Mouse (Mus musculus): ENCODE data around the gene Gstt2. TPM values are rescaled to one million over a fixed set of nuclear protein-coding genes. Genes with fewer than 3 reads are reported as not detected.

The Gstt2 gene
- polyA plus RNA-seq (2012; rRNA removed) = 21.0 and 26.6 TPM in 2 replicates

DNA sequence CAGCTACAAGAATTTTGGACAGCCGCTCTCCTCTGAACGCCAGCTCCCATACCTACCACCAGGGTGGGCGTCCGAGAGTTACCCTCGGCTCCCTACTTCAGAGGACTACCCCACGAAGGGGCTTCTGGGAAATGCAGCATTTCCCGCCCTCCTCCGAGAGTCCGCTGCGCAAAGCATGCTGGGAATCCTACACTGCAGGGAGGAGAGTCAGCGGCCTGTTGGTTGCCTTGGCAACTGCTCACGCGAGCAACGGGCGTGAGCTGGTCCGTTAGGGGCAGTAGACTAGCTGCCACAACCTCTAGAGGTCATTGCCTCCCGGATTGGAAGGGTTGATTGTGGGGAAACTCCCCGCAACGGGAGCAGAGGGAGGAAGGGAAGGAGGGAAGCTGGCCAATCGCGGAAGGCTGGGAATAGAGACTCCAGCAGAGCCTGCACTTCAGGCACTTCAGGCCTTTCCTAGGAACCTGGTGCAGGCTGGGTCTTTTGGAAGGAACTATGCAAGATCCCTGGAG, at the start of gene Gstt2:
Gstt2 (minus strand) TSS at position 177 of the 512 bp plus-strand sequence.
- Histone ChIP-seq H3K4me3 (replicated peaks; ENCODE audit: insufficient read depth, low read depth, low read length) (peak within 1 kb of the TSS; percentile 66), H3K4me1 (ENCODE audit: control insufficient read depth, insufficient read depth, low read length) (0 out of 2 replicates have a peak, but pooled peaks cover 3% of the 10 kb centered on the region), H3K27me3 (ENCODE audit: control insufficient read depth, insufficient read depth, low read length) (no peaks in the 10 kb centered on the region), H3K27ac (ENCODE audit: insufficient read depth, low read length) (peak within 1 kb of the TSS; percentile 74)
- peak; percentile 94 for DNase-seq
- under 1% methylated on average over 21 of the region's 21 CpGs for WGBS
- TF ChIP-seq CTCF (IDR thresholded peaks at IDR 0.05; ENCODE audit: borderline replicate concordance, insufficient read depth, low read depth, low read length) (peak; percentile 15; the same call in 1 of the 2 replicates), POLR2A (IDR thresholded peaks at IDR 0.05; ENCODE audit: borderline replicate concordance, insufficient read depth, low read length) (peak; percentile 86; the same call in 1 of the 2 replicates)

GRCm38 (mm10) chr10:75884742-75885141, 47.5 kb upstream of the Gstt2 start:
- H3K4me1 ChIP-seq (ENCODE audit: control insufficient read depth, insufficient read depth, low read length) = no peaks in the 10 kb centered on the region; the same call in 1 of the 2 replicates
- H3K4me3 ChIP-seq (replicated peaks; ENCODE audit: insufficient read depth, low read depth, low read length) = no peak overlapping the region
- no peaks in the 10 kb centered on the region for H3K27me3 ChIP-seq (ENCODE audit: control insufficient read depth, insufficient read depth, low read length)
- TF ChIP-seq POLR2A (IDR thresholded peaks at IDR 0.05; ENCODE audit: borderline replicate concordance, insufficient read depth, low read length) (no peak), CTCF (IDR thresholded peaks at IDR 0.05; ENCODE audit: borderline replicate concordance, insufficient read depth, low read depth, low read length) (no peak)
- no peak overlapping the region for H3K27ac ChIP-seq (ENCODE audit: insufficient read depth, low read length)
- WGBS = 92% methylated on average over 8 of the region's 8 CpGs
- DNase-seq = no peak

- peak; percentile 78 to 82 for DNase-seq
- TF ChIP-seq POLR2A (IDR thresholded peaks at IDR 0.05; ENCODE audit: borderline replicate concordance, insufficient read depth, low read length) = no peak
- TF ChIP-seq CTCF (IDR thresholded peaks at IDR 0.05; ENCODE audit: borderline replicate concordance, insufficient read depth, low read depth, low read length) = peak; percentile 59; the same call in 1 of the 2 replicates
- H3K4me1 ChIP-seq (ENCODE audit: control insufficient read depth, insufficient read depth, low read length) = no peaks in the 10 kb centered on the region
- WGBS = 2% methylated on average over 10 of the region's 10 CpGs
- no peak overlapping the region for H3K27ac ChIP-seq (ENCODE audit: insufficient read depth, low read length)
- H3K27me3 ChIP-seq (ENCODE audit: control insufficient read depth, insufficient read depth, low read length) = no peaks in the 10 kb centered on the region
- peak overlapping the region; percentile 33 for H3K4me3 ChIP-seq (replicated peaks; ENCODE audit: insufficient read depth, low read depth, low read length)
Observed at GRCm38 (mm10) chr10:75883232-75883552, 46.0 kb upstream of the Gstt2 start.

DNA sequence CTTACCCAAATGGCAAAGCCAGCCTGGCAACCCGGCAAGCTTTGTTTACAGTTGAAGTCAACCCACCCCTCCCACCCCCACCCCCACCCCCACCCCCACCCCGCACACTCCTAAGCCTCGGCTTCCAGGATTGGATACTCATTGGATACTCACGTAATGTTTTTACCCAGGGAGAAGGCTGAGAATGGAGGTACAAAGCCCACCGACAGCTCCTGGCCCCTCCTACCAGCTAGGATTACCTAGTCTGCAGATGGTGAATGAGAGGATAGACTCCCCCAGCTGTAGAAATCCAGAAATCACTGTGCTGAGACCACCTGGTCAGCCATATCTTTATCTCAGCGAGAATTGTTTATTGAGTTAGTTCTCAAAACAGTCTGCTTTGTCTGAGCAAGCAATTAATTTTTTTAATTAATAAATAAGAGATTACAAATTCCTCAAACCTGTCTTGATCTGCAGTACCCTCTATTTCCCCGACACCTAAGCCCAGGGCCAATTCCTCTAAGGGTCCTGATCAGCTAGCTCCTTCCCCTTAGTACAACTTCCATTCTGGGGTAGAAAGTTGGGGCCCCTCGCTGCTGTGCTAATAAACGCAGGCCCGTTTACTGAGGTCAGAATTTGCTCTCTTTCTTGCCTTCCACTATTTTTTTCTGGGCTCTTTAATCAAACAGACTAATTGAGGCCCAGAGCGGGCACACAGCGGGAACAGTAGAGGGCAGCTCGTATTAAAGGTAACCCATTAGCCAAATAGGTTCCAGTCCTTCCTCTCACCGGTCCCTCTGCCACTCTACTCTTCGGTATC, 45.4 kb upstream of the Gstt2 start:
- no peak for DNase-seq
- Histone ChIP-seq H3K27ac (ENCODE audit: insufficient read depth, low read length) (no peak overlapping the region), H3K4me1 (ENCODE audit: control insufficient read depth, insufficient read depth, low read length) (no peaks in the 10 kb centered on the region), H3K27me3 (ENCODE audit: control insufficient read depth, insufficient read depth, low read length) (no peaks in the 10 kb centered on the region), H3K4me3 (replicated peaks; ENCODE audit: insufficient read depth, low read depth, low read length) (peak overlapping the region; percentile 33)
- no peak for TF ChIP-seq POLR2A (IDR thresholded peaks at IDR 0.05; ENCODE audit: borderline replicate concordance, insufficient read depth, low read length)
- TF ChIP-seq CTCF (IDR thresholded peaks at IDR 0.05; ENCODE audit: borderline replicate concordance, insufficient read depth, low read depth, low read length) = no peak
- 35% methylated on average over 15 of the region's 15 CpGs for WGBS

- no peak overlapping the region for H3K4me3 ChIP-seq (replicated peaks; ENCODE audit: insufficient read depth, low read depth, low read length)
- no peaks in the 10 kb centered on the region for H3K4me1 ChIP-seq (ENCODE audit: control insufficient read depth, insufficient read depth, low read length)
- no peak for DNase-seq
- TF ChIP-seq POLR2A (IDR thresholded peaks at IDR 0.05; ENCODE audit: borderline replicate concordance, insufficient read depth, low read length) (no peak), CTCF (IDR thresholded peaks at IDR 0.05; ENCODE audit: borderline replicate concordance, insufficient read depth, low read depth, low read length) (no peak)
- H3K27ac ChIP-seq (ENCODE audit: insufficient read depth, low read length) = no peak overlapping the region
- WGBS = 54% methylated on average over 20 of the region's 20 CpGs
- no peaks in the 10 kb centered on the region for H3K27me3 ChIP-seq (ENCODE audit: control insufficient read depth, insufficient read depth, low read length)
Observed at GRCm38 (mm10) chr10:75881578-75882432, 44.6 kb upstream of the Gstt2 start.

DNA sequence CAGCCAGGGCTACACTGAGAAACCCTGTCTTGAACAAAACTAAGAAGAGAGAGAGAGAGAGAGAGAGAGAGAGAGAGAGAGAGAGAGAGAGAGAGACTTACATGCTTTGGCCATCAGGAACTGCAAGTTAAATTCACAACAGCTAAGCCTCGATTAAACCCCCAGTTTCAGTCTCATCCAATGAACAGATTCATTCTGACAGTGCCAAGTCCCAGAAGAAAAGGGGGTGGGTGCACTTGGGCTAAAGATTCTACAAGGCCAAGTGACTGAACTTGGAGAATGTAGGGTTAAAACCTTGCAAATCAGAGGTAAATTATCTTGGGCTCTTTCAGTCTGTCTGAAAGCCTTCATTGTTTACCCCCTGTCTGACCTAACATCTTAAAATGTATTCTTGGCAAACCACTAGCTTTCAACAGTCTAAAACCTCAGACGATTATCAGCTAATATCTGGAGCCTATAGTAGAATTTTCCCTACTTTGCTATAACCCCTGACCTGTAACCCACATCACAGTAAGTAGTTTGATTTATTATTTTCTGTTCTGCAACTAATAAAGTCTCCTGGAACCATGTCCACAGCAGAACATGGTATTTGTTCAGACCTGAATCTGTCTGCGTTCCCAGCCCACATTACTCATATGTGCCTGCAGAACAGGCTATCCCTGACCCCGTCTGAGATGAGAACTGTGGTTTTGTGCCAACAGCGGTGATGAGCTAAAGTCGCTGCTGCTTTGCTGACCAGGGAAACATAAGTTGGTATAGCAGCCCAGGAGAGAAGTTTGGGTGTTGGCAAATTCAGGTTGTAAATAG, 43.8 kb upstream of the Gstt2 start:
- no peak for DNase-seq
- no peaks in the 10 kb centered on the region for H3K27me3 ChIP-seq (ENCODE audit: control insufficient read depth, insufficient read depth, low read length)
- 0 out of 2 replicates have a peak overlapping the region, but pooled peaks have one; percentile 47 for H3K27ac ChIP-seq (ENCODE audit: insufficient read depth, low read length)
- no peak overlapping the region for H3K4me3 ChIP-seq (replicated peaks; ENCODE audit: insufficient read depth, low read depth, low read length)
- 42% methylated on average over 6 of the region's 6 CpGs for WGBS
- no peaks in the 10 kb centered on the region for H3K4me1 ChIP-seq (ENCODE audit: control insufficient read depth, insufficient read depth, low read length)
- TF ChIP-seq POLR2A (IDR thresholded peaks at IDR 0.05; ENCODE audit: borderline replicate concordance, insufficient read depth, low read length) (no peak), CTCF (IDR thresholded peaks at IDR 0.05; ENCODE audit: borderline replicate concordance, insufficient read depth, low read depth, low read length) (no peak)

DNA sequence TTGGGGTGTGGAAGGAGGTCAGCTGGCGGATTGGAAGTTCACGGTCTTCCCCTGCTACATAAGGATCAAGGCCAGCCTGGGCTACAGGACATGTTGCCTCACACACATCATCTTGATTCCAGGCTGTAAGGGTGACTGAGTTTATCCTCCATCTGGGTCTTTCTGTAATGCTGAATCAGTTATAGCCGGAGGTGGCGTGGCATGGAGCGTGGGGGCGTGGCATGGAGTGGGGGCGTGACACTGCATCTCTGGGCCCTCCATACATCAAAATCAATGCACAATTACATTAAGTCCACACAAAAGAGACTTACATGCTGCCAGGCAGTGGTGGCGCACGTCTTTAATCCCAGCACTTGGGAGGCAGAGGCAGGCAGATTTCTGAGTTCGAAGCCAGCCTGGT, 43.1 kb upstream of the Gstt2 start:
- Histone ChIP-seq H3K27ac (ENCODE audit: insufficient read depth, low read length) (no peak overlapping the region), H3K27me3 (ENCODE audit: control insufficient read depth, insufficient read depth, low read length) (no peaks in the 10 kb centered on the region), H3K4me1 (ENCODE audit: control insufficient read depth, insufficient read depth, low read length) (no peaks in the 10 kb centered on the region), H3K4me3 (replicated peaks; ENCODE audit: insufficient read depth, low read depth, low read length) (no peak overlapping the region)
- 92% methylated on average over 10 of the region's 10 CpGs for WGBS
- TF ChIP-seq POLR2A (IDR thresholded peaks at IDR 0.05; ENCODE audit: borderline replicate concordance, insufficient read depth, low read length) = no peak
- TF ChIP-seq CTCF (IDR thresholded peaks at IDR 0.05; ENCODE audit: borderline replicate concordance, insufficient read depth, low read depth, low read length) = no peak
- no peak for DNase-seq
